Mouse (Mus musculus) right cerebral cortex, postnatal 14 days (tissue): Measurements from ENCODE around the gene Adamtsl4.
A peak's percentile ranks its signal among the peaks of the same experiment; 100 is the strongest.
"Not testable (repeated sequence)": the region's sequence is repeated elsewhere in the genome, so short reads cannot be mapped to it uniquely, and the experiment has no call there.

Experiments
- DNase-seq: peaks from one replicate; pipeline ENCODE4 v3.0.0; 2022

The Adamtsl4 gene

GRCm38 (mm10) chr3:95698286-95698685 is 10.6 kb upstream of the Adamtsl4 start:
- DNase-seq, result no peak

GRCm38 (mm10) chr3:95696360-95696759 is 8.6 kb upstream of the Adamtsl4 start:
- DNase-seq, result no peak

- DNase-seq, result no peak
Measured at GRCm38 (mm10) chr3:95695796-95696195, 8.1 kb upstream of the Adamtsl4 start.

GRCm38 (mm10) chr3:95694808-95695703 is 7.3 kb upstream of the Adamtsl4 start:
- DNase-seq, result no peak

GRCm38 (mm10) chr3:95693821-95694807 is 6.4 kb upstream of the Adamtsl4 start:
- DNase-seq, result no peak

- DNase-seq, result no peak
Measured at GRCm38 (mm10) chr3:95692677-95693076, 5.0 kb upstream of the Adamtsl4 start.

- not testable (repeated sequence) for DNase-seq
Measured at GRCm38 (mm10) chr3:95690552-95690951, 2.8 kb upstream of the Adamtsl4 start.

- DNase-seq, result no peak
Measured at GRCm38 (mm10) chr3:95689940-95690339, 2.2 kb upstream of the Adamtsl4 start.

GRCm38 (mm10) chr3:95689171-95689915 is 1.6 kb upstream of the Adamtsl4 start:
- no peak for DNase-seq

- DNase-seq, result no peak
Measured at GRCm38 (mm10) chr3:95687168-95687523, 571 bp downstream of the Adamtsl4 start.

GRCm38 (mm10) chr3:95686492-95687167 is 1.1 kb downstream of the Adamtsl4 start:
- no peak for DNase-seq

GRCm38 (mm10) chr3:95685701-95686100 is 2.0 kb downstream of the Adamtsl4 start:
- DNase-seq, result no peak

- DNase-seq, result no peak
Measured at GRCm38 (mm10) chr3:95685301-95685700, 2.4 kb downstream of the Adamtsl4 start.

- DNase-seq, result no peak
Measured at GRCm38 (mm10) chr3:95684846-95685245, 2.9 kb downstream of the Adamtsl4 start.

- DNase-seq, result no peak
Measured at GRCm38 (mm10) chr3:95682878-95683277, 4.8 kb downstream of the Adamtsl4 start.

GRCm38 (mm10) chr3:95681365-95681764 is 6.4 kb downstream of the Adamtsl4 start:
- DNase-seq, result no peak

- DNase-seq, result no peak
Measured at GRCm38 (mm10) chr3:95680673-95681072, 7.0 kb downstream of the Adamtsl4 start.

- no peak for DNase-seq
Measured at GRCm38 (mm10) chr3:95679551-95679950, 8.2 kb downstream of the Adamtsl4 start.

GRCm38 (mm10) chr3:95677420-95678090 is 10.2 kb downstream of the Adamtsl4 start:
- DNase-seq, result no peak

- peak; percentile 55 for DNase-seq
Measured at GRCm38 (mm10) chr3:95676745-95677419, 10.8 kb downstream of the Adamtsl4 start.
